Mouse (Mus musculus): Measurements from ENCODE around the gene Ggn.

- TF ChIP-seq CTCF (IDR thresholded peaks at IDR 0.05; ENCODE audit: low read depth, low read length): no peak
- no peak for TF ChIP-seq GATA1 (IDR thresholded peaks at IDR 0.05; ENCODE audit: borderline replicate concordance, low read length)
- no peak for TF ChIP-seq POLR2AphosphoS5 (IDR thresholded peaks at IDR 0.05; ENCODE audit: insufficient replicate concordance, low read depth, low read length)
- no peak for TF ChIP-seq TAL1 (conservative IDR thresholded peaks at IDR 0.05; ENCODE audit: low read depth, low read length)
- TF ChIP-seq GATA2 (IDR thresholded peaks at IDR 0.05; ENCODE audit: borderline replicate concordance, low read depth, low read length): no peak
These were observed 32.6 kb downstream of the Ggn start for GRCm38 (mm10) chr7:29202577-29202976.

Data from G1E (cell line).